Mouse (Mus musculus) C2C12 (cell line): ENCODE results near the gene Higd1c.

ENCODE experiments used
- CEBPB ChIP-seq: IDR thresholded peaks from one replicate; pipeline ENCODE4 v1.6.1; 2011; ENCODE audit warnings: low read depth, mild to moderate bottlenecking, control low read depth, moderate library complexity
- CTCF ChIP-seq: IDR thresholded peaks from one replicate; pipeline ENCODE4 v1.5.1; 2011; ENCODE audit not compliant: control insufficient read depth, insufficient read depth, insufficient read length
- MAX ChIP-seq: IDR thresholded peaks from one replicate; pipeline ENCODE4 v1.6.1; 2011; ENCODE audit warnings: mild to moderate bottlenecking, control low read depth
- MYOD1 ChIP-seq: IDR thresholded peaks from one replicate; pipeline ENCODE4 v1.6.1; 2011; ENCODE audit warnings: low read depth; ENCODE audit not compliant: control insufficient read depth, insufficient read length
- USF1 ChIP-seq: IDR thresholded peaks from one replicate; pipeline ENCODE4 v1.6.1; 2011; ENCODE audit warnings: low read depth, mild to moderate bottlenecking, control low read depth, moderate library complexity

DNA sequence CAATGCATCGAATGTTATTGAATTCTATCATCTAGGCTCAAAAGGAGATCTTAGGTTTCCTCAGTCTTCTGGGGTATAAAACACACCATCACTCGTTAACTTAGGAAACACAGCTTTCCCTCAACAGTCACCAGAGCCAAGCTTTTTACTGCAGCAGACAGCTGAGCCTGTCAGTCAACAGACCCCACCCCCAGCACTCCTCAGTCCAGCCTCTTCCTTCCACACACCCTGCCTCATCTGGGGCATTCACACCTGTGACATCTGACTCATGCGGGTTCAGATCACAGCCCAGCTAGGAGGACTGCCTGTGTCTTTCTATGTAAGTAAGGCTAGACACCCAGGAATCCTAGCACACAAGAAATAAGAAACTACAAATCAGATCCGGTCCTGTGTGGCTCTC is 49.7 kb downstream of the Higd1c start:
- TF ChIP-seq CTCF (no peak), MAX (no peak), CEBPB (no peak), MYOD1 (peak; percentile 100), USF1 (no peak)
